Mouse (Mus musculus) layer of hippocampus, adult 8-10 months (tissue): ENCODE data around the gene Elfn1. TPM values are rescaled to one million over a fixed set of nuclear protein-coding genes. Genes with fewer than 3 reads are reported as not detected.
A peak's percentile ranks its signal among the peaks of the same experiment; 100 is the strongest.

ENCODE experiments used
- DNase-seq, 2 experiments: peaks; one replicate each; pipeline ENCODE4 v3.0.0; 2022; ENCODE audit warnings: low spot score in 2 of 2
- total RNA-seq, 4 experiments: library from RNA; stranded (reverse); gene quantifications; 2 replicates each; pipeline ENCODE4 v1.2.4; 2022

Elfn1 gene
- 10 to 100 TPM; 27.6 to 34.4 (median 30.4) TPM for total RNA-seq

- no peak for DNase-seq
These were observed at the start of gene Elfn1 for GRCm38 (mm10) chr5:139907714-139908242. Elfn1 (plus strand) TSS chr5:139907943.

GRCm38 (mm10) chr5:139860328-139861104, 47.2 kb upstream of the Elfn1 start:
- DNase-seq: no peak

- DNase-seq: peak in 1 of 2 experiments; percentile 14
These were observed 45.0 kb upstream of the Elfn1 start for GRCm38 (mm10) chr5:139862759-139863158.

GRCm38 (mm10) chr5:139870886-139871285, 36.9 kb upstream of the Elfn1 start:
- no peak for DNase-seq

GRCm38 (mm10) chr5:139871526-139871925, 36.2 kb upstream of the Elfn1 start:
- DNase-seq: no peak

- DNase-seq: no peak
These were observed 30.2 kb upstream of the Elfn1 start for GRCm38 (mm10) chr5:139877563-139877962.

GRCm38 (mm10) chr5:139879694-139880093, 28.0 kb upstream of the Elfn1 start:
- no peak for DNase-seq

- DNase-seq: no peak
These were observed 26.6 kb upstream of the Elfn1 start for GRCm38 (mm10) chr5:139881161-139881560.

- DNase-seq: no peak
These were observed 19.1 kb upstream of the Elfn1 start for GRCm38 (mm10) chr5:139888624-139889023.

GRCm38 (mm10) chr5:139889370-139889769, 18.4 kb upstream of the Elfn1 start:
- no peak for DNase-seq

- no peak for DNase-seq
These were observed 15.3 kb upstream of the Elfn1 start for GRCm38 (mm10) chr5:139892326-139892994.

GRCm38 (mm10) chr5:139892995-139893345, 14.8 kb upstream of the Elfn1 start:
- no peak for DNase-seq

GRCm38 (mm10) chr5:139894025-139894508, 13.7 kb upstream of the Elfn1 start:
- no peak for DNase-seq

- no peak for DNase-seq
These were observed 8.7 kb upstream of the Elfn1 start for GRCm38 (mm10) chr5:139899044-139899443.

- no peak for DNase-seq
These were observed 2.6 kb upstream of the Elfn1 start for GRCm38 (mm10) chr5:139905121-139905520.

GRCm38 (mm10) chr5:139906507-139906906, 1.2 kb upstream of the Elfn1 start:
- DNase-seq: no peak

- peak in 1 of 2 experiments; percentile 46 for DNase-seq
These were observed 502 bp upstream of the Elfn1 start for GRCm38 (mm10) chr5:139907241-139907640.

- DNase-seq: no peak
These were observed 584 bp downstream of the Elfn1 start for GRCm38 (mm10) chr5:139908243-139908810.

GRCm38 (mm10) chr5:139908811-139909627, 1.3 kb downstream of the Elfn1 start:
- no peak for DNase-seq

- DNase-seq: no peak
These were observed 2.2 kb downstream of the Elfn1 start for GRCm38 (mm10) chr5:139909710-139910550.
